Mouse (Mus musculus): ENCODE data around the gene Adgrb2. TPM values are rescaled to one million over a fixed set of nuclear protein-coding genes. Genes with fewer than 3 reads are reported as not detected.

Adgrb2 gene
- 0.52 TPM for polyA plus RNA-seq (2014; fragmentation: Illumina TruSeq; extraction: RNeasy Lipid Tissue Mini Kit (QIAGEN cat#74804); ENCODE audit: insufficient read depth, low read depth, low replicate concordance)

GRCm38 (mm10) chr4:129984421-129985061 is at the start of gene Adgrb2:
Gene Adgrb2 (plus strand): TSS chr4:129984870.

DNA sequence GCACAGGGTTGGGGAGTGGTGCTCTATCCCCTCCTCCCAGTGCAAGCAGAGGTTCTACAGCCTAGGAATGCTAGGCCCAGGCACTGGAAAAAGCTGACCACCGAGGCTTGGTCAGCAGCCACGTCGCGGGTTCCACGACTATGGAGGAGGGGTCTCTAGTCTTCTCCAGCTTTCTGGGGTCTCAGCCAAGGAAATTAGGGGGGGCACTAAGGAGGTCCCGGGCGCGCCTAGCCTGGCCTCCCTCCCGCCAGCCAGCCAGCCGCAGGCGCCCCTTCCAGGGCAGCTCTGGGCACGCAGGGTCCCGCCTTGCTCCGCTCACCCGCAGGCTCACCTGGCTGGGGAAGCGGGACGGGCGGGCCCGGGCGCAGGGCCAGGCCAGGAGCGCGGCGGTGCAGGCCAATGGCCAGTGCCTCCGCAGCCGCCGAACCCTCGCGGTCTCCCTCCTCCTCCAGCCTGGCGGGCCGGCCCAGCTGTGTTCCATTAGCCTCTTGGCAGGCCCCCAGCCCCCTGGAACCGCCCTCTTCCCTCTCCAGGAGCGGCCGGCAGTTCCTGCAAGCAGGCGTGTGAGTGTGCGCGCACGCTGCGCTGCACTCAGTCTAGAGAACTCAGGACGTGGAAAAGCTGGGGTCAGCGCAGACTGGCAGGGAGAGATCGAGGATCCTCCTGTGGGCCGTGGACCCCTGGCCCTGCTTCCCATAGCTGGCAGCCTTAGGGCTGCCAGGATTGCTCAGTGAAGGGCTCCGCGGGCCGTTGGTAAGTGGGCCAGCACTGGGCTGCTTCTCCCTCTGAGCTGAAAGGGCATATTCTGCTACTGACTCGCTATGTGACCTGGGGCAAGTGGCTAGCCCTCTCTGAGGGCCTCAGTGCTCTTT is 62.9 kb downstream of the Adgrb2 start, which contains the start of gene Col16a1:
Col16a1 (plus strand) TSS at position 510 of the 872 bp plus-strand sequence.

Other genes starting within 250 kb of the Adgrb2 start
- gene Khdrbs1, start 242.6 kb upstream of the Adgrb2 start, polyA plus RNA-seq (2014; fragmentation: Illumina TruSeq; extraction: RNeasy Lipid Tissue Mini Kit (QIAGEN cat#74804); ENCODE audit: insufficient read depth, low read depth, low replicate concordance) = 37.7 TPM
- 145 TPM for gene Ptp4a2, start 173.7 kb upstream of the Adgrb2 start, polyA plus RNA-seq (2014; fragmentation: Illumina TruSeq; extraction: RNeasy Lipid Tissue Mini Kit (QIAGEN cat#74804); ENCODE audit: insufficient read depth, low read depth, low replicate concordance)
- not detected for gene Spocd1, start 55.6 kb upstream of the Adgrb2 start, polyA plus RNA-seq (2014; fragmentation: Illumina TruSeq; extraction: RNeasy Lipid Tissue Mini Kit (QIAGEN cat#74804); ENCODE audit: insufficient read depth, low read depth, low replicate concordance)
- gene Col16a1, start 63.0 kb downstream of the Adgrb2 start, polyA plus RNA-seq (2014; fragmentation: Illumina TruSeq; extraction: RNeasy Lipid Tissue Mini Kit (QIAGEN cat#74804); ENCODE audit: insufficient read depth, low read depth, low replicate concordance) = 21.0 TPM
- 66.2 TPM for gene Pef1, start 117.7 kb downstream of the Adgrb2 start, polyA plus RNA-seq (2014; fragmentation: Illumina TruSeq; extraction: RNeasy Lipid Tissue Mini Kit (QIAGEN cat#74804); ENCODE audit: insufficient read depth, low read depth, low replicate concordance)
- not detected for gene Hcrtr1, start 154.5 kb downstream of the Adgrb2 start, polyA plus RNA-seq (2014; fragmentation: Illumina TruSeq; extraction: RNeasy Lipid Tissue Mini Kit (QIAGEN cat#74804); ENCODE audit: insufficient read depth, low read depth, low replicate concordance)
- 120 TPM for gene Tinagl1, start 190.3 kb downstream of the Adgrb2 start, polyA plus RNA-seq (2014; fragmentation: Illumina TruSeq; extraction: RNeasy Lipid Tissue Mini Kit (QIAGEN cat#74804); ENCODE audit: insufficient read depth, low read depth, low replicate concordance)
- not detected for gene Gm853, start 237.5 kb downstream of the Adgrb2 start, polyA plus RNA-seq (2014; fragmentation: Illumina TruSeq; extraction: RNeasy Lipid Tissue Mini Kit (QIAGEN cat#74804); ENCODE audit: insufficient read depth, low read depth, low replicate concordance)